Mouse (Mus musculus) activated CD4-positive, CD25-positive, alpha-beta regulatory T cell (primary cell): ENCODE results near the gene Crybg2. TPM values are rescaled to one million over a fixed set of nuclear protein-coding genes. Genes with fewer than 3 reads are reported as not detected.

Experiments
- polyA plus RNA-seq, 2 experiments: library from polyadenylated mRNA; unstranded; fragments of 100-300 nt; shearing (Covaris generic); gene quantifications; one replicate each; pipeline ENCODE4 v1.2.1; 2017

The Crybg2 gene
- polyA plus RNA-seq: 10 to 100 TPM; 18.4 to 30.3 TPM

GRCm38 (mm10) chr4:134060135-134060865 lies at the start of gene Crybg2:
Gene Crybg2 (plus strand): TSS chr4:134060815.

DNA sequence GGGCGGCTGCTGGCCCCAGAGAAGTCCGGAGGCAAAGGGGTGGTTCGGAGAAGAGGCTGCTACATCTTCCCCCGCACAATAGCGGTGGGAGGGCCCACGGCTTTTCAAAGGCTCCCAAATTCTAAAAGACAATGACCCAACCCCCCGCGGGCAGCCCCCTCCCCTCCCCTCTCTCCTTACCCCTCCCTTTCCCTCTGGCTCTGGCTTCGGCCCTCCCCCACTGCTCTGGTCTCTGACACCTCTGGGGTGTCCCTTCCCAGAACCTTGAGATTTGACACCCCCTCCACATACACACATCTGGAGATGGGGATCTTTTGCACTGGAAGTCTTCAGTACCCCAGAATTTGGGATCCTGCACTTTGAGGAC lies 41.9 kb upstream of the Crybg2 start, which contains the start of gene Lin28a:
Lin28a (minus strand) TSS at position 63 of the 367 bp plus-strand sequence.

DNA sequence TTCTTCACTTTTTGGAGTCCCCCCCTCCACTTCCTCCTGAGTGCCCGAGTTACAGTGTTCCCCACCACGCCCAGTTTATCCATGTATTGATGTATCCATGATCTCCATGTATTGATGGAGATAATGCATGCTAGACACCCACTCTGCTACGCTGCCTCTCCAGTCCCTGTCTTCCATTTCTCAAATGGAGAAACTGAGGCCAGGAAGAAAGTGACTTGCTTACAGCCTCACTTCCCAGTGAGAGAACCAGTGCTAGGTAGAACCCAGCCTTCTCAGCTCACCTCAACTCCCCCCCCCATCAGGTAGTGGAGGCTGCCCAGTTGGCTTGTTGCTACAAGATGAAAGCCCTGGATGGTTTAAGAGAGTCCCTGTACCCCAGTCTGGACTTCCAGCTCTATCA lies 7.1 kb upstream of the Crybg2 start, which contains the start of gene Zfp683:
Zfp683 (plus strand) TSS at position 301 of the 400 bp plus-strand sequence.

DNA sequence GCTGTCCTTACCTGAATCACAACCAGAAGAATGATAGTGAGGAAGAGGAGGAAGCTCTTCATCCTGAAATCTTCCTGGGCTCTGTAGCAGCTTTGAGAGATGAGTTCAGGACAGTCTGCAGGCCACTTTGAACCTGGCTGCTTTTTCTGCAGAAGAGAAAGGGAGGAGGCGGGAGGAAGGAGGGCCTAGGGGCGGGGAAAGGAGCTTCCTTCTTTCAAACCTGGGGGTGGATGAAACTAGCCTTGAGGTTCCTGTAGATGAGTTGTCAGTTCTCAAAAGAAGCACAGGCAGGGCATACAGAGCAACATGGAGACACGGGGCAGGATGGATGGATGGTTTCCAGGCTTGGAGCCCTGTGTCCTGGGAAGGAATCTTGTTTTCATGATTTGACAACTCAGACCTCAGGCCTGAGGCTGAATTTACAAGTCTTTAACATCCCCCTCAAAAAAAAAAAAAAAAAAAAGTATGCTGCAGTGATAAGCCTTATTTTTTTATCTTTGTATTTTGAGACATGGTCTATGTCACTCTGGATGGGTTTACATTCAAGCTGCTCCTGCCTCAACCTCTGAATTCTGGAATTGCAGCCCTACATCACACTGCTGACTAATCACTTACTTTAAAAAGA lies 34.4 kb downstream of the Crybg2 start, which contains the start of gene Cd52:
Cd52 (minus strand) TSS at position 160 of the 625 bp plus-strand sequence.

GRCm38 (mm10) chr4:134101979-134102741 lies 41.5 kb downstream of the Crybg2 start, which contains the start of gene Ubxn11:
Gene Ubxn11 (plus strand): TSS chr4:134102570.

DNA sequence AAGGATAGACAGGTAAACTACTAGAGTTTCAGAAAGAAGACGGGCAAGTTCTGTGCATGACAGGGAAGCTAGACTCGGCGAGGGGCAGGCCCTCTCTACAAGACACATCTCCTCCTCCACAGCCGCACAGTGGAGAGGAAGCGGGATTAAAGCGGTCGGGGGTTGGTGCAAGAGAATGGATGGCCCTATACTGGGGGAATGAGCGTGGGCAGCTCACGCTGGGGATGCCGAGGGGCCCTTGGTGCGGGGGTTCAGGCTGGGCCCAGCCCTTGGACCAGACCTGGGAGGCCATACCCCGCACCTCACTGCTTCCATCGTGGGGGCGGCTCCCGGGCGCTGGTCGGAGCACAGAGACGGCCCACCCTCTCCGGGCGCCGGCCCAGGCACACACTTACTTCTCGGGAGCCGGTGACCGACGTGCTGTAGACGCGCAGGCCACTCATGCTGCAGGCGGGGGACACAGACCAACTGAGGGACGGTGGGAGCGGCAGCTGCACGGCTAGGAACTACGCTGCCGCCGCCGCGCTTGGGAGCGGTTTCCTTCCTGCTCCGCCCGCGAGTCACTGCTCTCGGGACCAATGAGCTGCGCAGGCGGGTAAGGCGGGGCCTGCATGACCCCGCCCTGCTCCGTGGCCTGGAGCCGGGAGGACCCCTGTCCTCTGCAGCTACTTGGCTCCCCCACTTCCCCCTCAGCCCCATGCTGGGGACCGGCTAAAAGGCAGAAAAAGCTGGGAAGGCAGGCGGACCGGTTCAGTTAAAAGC lies 67.8 kb downstream of the Crybg2 start, which contains the start of gene Sh3bgrl3:
Sh3bgrl3 (minus strand) TSS at position 569 of the 762 bp plus-strand sequence.

Other genes starting within 250 kb of the Crybg2 start
- gene Rps6ka1, start 173.0 kb upstream of the Crybg2 start, polyA plus RNA-seq: 100 to 1,000 TPM; 146 to 395 TPM
- 100 to 1,000 TPM; 466 to 483 TPM for gene Hmgn2, start 92.2 kb upstream of the Crybg2 start, polyA plus RNA-seq
- gene Dhdds, start 59.9 kb upstream of the Crybg2 start, polyA plus RNA-seq: 10 to 100 TPM; 26.9 to 27.6 TPM
- not detected for gene Lin28a, start 42.0 kb upstream of the Crybg2 start, polyA plus RNA-seq
- 1 to 10 TPM; 1.4 to 1.9 TPM for gene Zfp683, start 7.0 kb upstream of the Crybg2 start, polyA plus RNA-seq
- gene Cd52, start 34.3 kb downstream of the Crybg2 start, polyA plus RNA-seq: 1,000 to 10,000 TPM; 3,692 to 4,204 TPM
- gene Ubxn11, start 41.8 kb downstream of the Crybg2 start, polyA plus RNA-seq: 10 to 100 TPM; 49.3 to 59.8 TPM
- 1,000 to 10,000 TPM; 1,591 to 1,837 TPM for gene Sh3bgrl3, start 68.0 kb downstream of the Crybg2 start, polyA plus RNA-seq
- gene Cep85, start 126.3 kb downstream of the Crybg2 start, polyA plus RNA-seq: 10 to 100 TPM; 56.4 to 68.4 TPM
- gene Gm7534, start 142.2 kb downstream of the Crybg2 start, polyA plus RNA-seq: not detected
- not detected for gene Catsper4, start 166.6 kb downstream of the Crybg2 start, polyA plus RNA-seq
- gene Cnksr1, start 177.6 kb downstream of the Crybg2 start, polyA plus RNA-seq: under 1 TPM in 1 of 2 experiments, not detected in 1; 0.53 TPM
- 1 to 10 TPM; 4.5 to 8.3 TPM for gene E130218I03Rik, start 182.8 kb downstream of the Crybg2 start, polyA plus RNA-seq
- gene Zfp593, start 184.8 kb downstream of the Crybg2 start, polyA plus RNA-seq: 10 to 100 TPM; 16.5 to 19.2 TPM
- gene Gm30191, start 186.1 kb downstream of the Crybg2 start, polyA plus RNA-seq: not detected
- not detected for gene Grrp1, start 193.3 kb downstream of the Crybg2 start, polyA plus RNA-seq
- gene Pdik1l, start 227.1 kb downstream of the Crybg2 start, polyA plus RNA-seq: 10 to 100 TPM; 21.6 to 22.1 TPM